Mouse (Mus musculus) monocyte, adult 2 months (primary cell): ENCODE results near the gene Spint2.
A peak's percentile ranks its signal among the peaks of the same experiment; 100 is the strongest.

Experiments
- DNase-seq, 2 experiments: peaks; one replicate each; pipeline ENCODE4 v3.0.0; 2022; ENCODE audit warnings: low spot score in 2 of 2, low read depth in 1 of 2

Gene Spint2

DNA sequence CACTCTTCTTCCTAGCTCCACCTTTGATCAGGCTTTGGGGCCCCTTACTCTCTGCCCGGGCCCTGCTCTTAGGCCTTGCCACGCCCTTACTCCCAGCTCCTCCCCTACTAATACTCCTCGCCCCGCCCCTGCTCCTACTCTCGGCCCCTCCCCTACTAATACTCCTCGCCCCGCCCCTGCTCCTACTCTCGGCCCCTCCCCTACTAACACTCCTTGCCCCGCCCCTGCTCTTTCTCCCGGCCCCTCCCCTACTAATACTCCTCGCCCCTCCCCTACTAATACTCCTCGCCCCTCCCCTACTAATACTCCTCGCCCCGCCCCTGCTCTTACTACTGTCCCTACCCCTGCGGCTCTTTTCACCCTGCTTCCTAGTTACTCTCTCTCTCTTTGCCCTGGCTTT, 70.7 kb downstream of the Spint2 start:
- DNase-seq, result peak in 1 of 2 experiments; percentile 15
